Mouse (Mus musculus): ENCODE measurements at regions not wholly inside any gene's neighbourhood (a gene's known extent, or its start where the extent isn't known, plus 50 kb on each side); places are given as distances from the start of the nearest gene placed in this dataset.

GRCm38 (mm10) chr5:120313984-120314383 lies 117.5 kb upstream of the Lhx5 start:
- TF ChIP-seq CHD2 (IDR thresholded peaks at IDR 0.05; ENCODE audit: low read depth, low read length) = no peak
- TF ChIP-seq ZNF384 (IDR thresholded peaks at IDR 0.05; ENCODE audit: low read depth, low read length) = no peak

Measured in ES-E14 (cell line).